Mouse (Mus musculus) midbrain, postnatal 0 days (tissue): ENCODE measurements around the gene Ifnl3. TPM values are rescaled to one million over a fixed set of nuclear protein-coding genes. Genes with fewer than 3 reads are reported as not detected.

ENCODE experiments used
- ATAC-seq: fragments of 200-750 bp; cut with Nextera tagmentation; 2 replicates; pipeline ENCODE4 v1.8.0; 2017; ENCODE audit warnings: moderate number of reproducible peaks, mild to moderate bottlenecking, moderate TSS enrichment, moderate library complexity; ENCODE audit not compliant: low FRiP score
- DNase-seq: peaks from one replicate; pipeline ENCODE4 v3.0.0-alpha.2; 2015; ENCODE audit warnings: low spot score
- H3K27ac ChIP-seq: fragments of 300-500 bp; sonication (generic); 2 replicates; pipeline ENCODE4 v1.5.1; 2014; ENCODE audit warnings: low read depth, mild to moderate bottlenecking, low read length, mixed read lengths
- H3K27me3 ChIP-seq: fragments of 300-500 bp; sonication (generic); 2 replicates; pipeline ENCODE4 v1.6.1; 2014; ENCODE audit warnings: low read length, control low read depth, mixed read lengths; ENCODE audit not compliant: insufficient read depth
- H3K36me3 ChIP-seq: fragments of 300-500 bp; sonication (generic); 2 replicates; pipeline ENCODE4 v1.6.1; 2014; ENCODE audit warnings: low read length, control low read depth, mixed read lengths; ENCODE audit not compliant: insufficient read depth
- H3K4me1 ChIP-seq: fragments of 300-500 bp; sonication (generic); 2 replicates; pipeline ENCODE4 v1.6.1; 2014; ENCODE audit warnings: mild to moderate bottlenecking, control low read depth, antibody characterized with exemption, low read length, mixed read lengths; ENCODE audit not compliant: insufficient read depth
- H3K4me2 ChIP-seq: fragments of 300-500 bp; sonication (generic); 2 replicates; pipeline ENCODE4 v1.6.1; 2014; ENCODE audit warnings: low read depth, mild to moderate bottlenecking, low read length, mixed read lengths; ENCODE audit not compliant: poor library complexity, severe bottlenecking
- H3K4me3 ChIP-seq: fragments of 300-500 bp; sonication (generic); 2 replicates; pipeline ENCODE4 v1.5.1; 2014; ENCODE audit warnings: low read depth, mild to moderate bottlenecking, low read length, moderate library complexity
- H3K9ac ChIP-seq: fragments of 300-500 bp; sonication (generic); replicated peaks from 2 replicates; pipeline ENCODE4 v1.6.1; 2014; ENCODE audit warnings: mild to moderate bottlenecking, low read length, moderate library complexity, mixed read lengths; ENCODE audit not compliant: poor library complexity, severe bottlenecking
- H3K9me3 ChIP-seq: fragments of 300-500 bp; sonication (generic); 2 replicates; pipeline ENCODE4 v1.6.1; 2016; ENCODE audit warnings: low read length, control low read depth
- CTCF ChIP-seq: IDR thresholded peaks from 2 replicates; pipeline ENCODE4 v1.5.1; 2016; ENCODE audit warnings: antibody characterized with exemption, mild to moderate bottlenecking
- WGBS: fragments of 180-500 bp; shearing (Covaris S2); extraction: QIAGEN DNeasy Blood & Tissue Kit; methylation state at CpG from one replicate; pipeline ENCODE4 v1.1.7; 2014; 5-methylcytosine and 5-hydroxymethylcytosine counted together
- polyA plus RNA-seq: library from polyadenylated mRNA; unstranded; fragments of >200 nt; fragmentation: Nextera tagmentation; extraction: Ambion mirVana; gene quantifications from 2 replicates; pipeline ENCODE4 v1.2.1, GENCODE M21; 2015
- total RNA-seq: library from RNA; depleted of rRNA; stranded (reverse); fragments of >200 nt; gene quantifications from 2 replicates; pipeline ENCODE4 v1.2.3, GENCODE M21; 2014

Ifnl3 gene
- total and polyA plus RNA-seq, 2 experiments from 2014 or later: not detected

DNA sequence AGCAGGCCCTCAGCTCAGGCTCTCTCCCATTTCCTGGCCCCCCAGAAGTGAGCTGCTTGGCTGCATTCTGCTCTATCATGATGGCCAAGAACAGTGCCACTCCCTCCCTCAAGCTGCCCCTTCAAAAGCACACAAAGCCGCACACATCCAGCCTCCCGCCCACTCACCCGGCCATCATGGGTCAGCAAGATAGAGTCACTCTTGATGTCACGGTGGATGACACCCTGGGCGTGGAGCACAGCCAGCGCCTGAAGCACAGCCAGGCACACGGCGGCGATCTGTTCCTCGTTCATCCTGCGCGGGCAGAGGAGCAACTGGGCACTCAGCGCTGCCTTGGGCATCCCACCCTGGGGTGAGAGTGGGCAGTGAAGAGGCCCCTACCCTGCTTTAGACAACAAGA lies 39.7 kb downstream of the Ifnl3 start:
- ATAC-seq: no peak
- no peak overlapping the region for H3K4me2 ChIP-seq
- 94% methylated on average over 13 of the region's 13 CpGs for WGBS
- no peak overlapping the region for H3K4me3 ChIP-seq
- H3K27me3 ChIP-seq: no peaks in the 10 kb centered on the region
- no peaks in the 10 kb centered on the region for H3K4me1 ChIP-seq
- H3K9me3 ChIP-seq: no peaks in the 10 kb centered on the region
- DNase-seq: no peak
- TF ChIP-seq CTCF: no peak
- peaks cover 54% of the 10 kb centered on the region for H3K36me3 ChIP-seq
- no peak overlapping the region for H3K9ac ChIP-seq
- no peak overlapping the region for H3K27ac ChIP-seq

DNA sequence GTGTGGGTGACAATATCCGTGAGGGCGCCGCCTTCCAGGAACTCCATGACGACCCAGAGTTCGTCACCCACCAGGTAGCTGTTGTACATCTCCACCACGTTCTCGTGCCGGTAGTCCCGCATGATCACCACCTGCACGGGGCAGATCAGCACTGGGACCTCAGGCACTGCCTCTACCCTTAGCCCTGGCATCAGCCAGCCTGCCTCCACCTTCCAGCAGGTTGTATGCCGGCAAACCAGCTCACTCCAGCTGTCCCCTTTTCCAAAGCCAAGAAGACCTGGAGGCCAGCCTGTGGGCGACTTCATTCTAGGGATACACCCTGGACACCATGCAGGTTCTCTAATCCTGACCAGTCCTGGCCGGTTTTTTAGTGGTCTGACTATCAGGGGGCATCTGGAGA lies 40.3 kb downstream of the Ifnl3 start:
- no peak for ATAC-seq
- H3K9ac ChIP-seq: no peak overlapping the region
- DNase-seq: no peak
- no peak for TF ChIP-seq CTCF
- no peak overlapping the region for H3K27ac ChIP-seq
- H3K4me2 ChIP-seq: no peak overlapping the region
- 93% methylated on average over 13 of the region's 13 CpGs for whole genome bisulfite sequencing
- H3K4me1 ChIP-seq: no peaks in the 10 kb centered on the region
- no peak overlapping the region for H3K4me3 ChIP-seq
- H3K9me3 ChIP-seq: no peaks in the 10 kb centered on the region
- no peaks in the 10 kb centered on the region for H3K27me3 ChIP-seq
- H3K36me3 ChIP-seq: peaks cover 60% of the 10 kb centered on the region

DNA sequence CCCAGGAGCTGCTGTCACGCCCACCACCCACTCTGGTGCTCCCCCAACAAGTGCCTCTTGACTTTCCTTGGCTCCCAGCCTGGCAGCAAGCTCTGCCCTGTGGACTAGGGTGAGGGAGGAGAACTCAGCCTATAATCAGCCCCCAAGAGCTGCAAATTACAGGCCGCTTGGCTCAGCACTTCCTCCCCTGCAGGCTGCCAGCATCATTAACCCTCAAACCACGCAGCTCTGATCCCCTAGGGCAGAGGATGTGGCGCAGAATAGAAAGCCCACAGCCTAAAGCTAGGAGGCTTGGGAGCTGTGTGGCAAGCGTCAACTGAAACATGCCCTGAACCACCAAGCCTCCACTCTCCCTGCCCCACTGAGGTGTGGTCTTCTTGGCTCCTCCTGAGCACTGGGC lies 42.8 kb downstream of the Ifnl3 start:
- Histone ChIP-seq H3K9ac (no peak overlapping the region), H3K4me1 (no peaks in the 10 kb centered on the region), H3K9me3 (no peaks in the 10 kb centered on the region), H3K27me3 (no peaks in the 10 kb centered on the region), H3K36me3 (peaks cover 49% of the 10 kb centered on the region), H3K4me3 (no peak overlapping the region), H3K27ac (no peak overlapping the region), H3K4me2 (no peak overlapping the region)
- no peak for ATAC-seq
- no peak for TF ChIP-seq CTCF
- 65% methylated on average over 5 of the region's 5 CpGs for WGBS
- DNase-seq: no peak

DNA sequence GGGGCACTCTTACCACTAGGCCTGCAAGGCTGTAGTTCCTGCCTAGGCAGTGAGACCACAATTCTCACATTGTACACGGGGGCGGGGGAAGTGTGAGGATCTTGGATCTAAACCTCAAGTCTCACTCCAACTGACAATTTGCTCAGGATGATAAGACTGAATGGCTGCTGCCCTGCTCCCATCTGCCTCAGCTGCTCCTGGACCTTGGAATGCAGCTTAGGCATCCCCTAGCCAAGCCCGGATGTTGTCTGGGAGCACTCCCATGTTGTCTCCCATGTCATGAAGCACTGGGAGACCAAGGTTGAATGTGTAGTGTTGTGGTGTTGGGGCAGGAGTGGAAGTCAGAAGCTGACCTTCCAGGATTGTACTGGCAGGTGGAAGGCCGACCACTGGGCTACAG lies 44.9 kb downstream of the Ifnl3 start:
- Histone ChIP-seq H3K9ac (no peak overlapping the region), H3K27ac (no peak overlapping the region), H3K27me3 (no peaks in the 10 kb centered on the region), H3K4me2 (no peak overlapping the region), H3K4me3 (no peak overlapping the region), H3K36me3 (peaks cover 36% of the 10 kb centered on the region), H3K9me3 (no peaks in the 10 kb centered on the region), H3K4me1 (no peaks in the 10 kb centered on the region)
- ATAC-seq: no peak
- DNase-seq: no peak
- no peak for TF ChIP-seq CTCF
- 91% methylated on average over 4 of the region's 4 CpGs for WGBS

DNA sequence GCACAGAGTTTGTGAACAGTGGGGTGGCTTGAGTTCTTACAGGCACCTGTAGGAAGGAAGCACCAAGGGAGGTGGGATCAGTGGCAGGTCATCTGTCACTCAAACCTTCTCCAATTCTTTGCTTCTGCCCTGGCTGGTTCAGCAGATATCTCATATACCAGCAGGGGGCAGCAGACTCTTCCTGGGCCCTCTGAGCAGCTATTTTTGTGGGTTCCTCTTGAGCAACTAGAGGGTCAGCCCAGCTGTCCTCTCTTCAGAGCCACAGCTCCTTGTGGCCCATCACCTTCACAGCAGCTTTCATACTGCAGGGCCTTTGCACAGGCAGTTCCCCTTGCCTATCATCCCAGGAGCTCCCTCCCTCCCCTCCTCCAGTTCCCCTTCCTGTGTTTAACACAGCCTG lies 45.6 kb downstream of the Ifnl3 start:
- peak; percentile 78 for TF ChIP-seq CTCF

DNA sequence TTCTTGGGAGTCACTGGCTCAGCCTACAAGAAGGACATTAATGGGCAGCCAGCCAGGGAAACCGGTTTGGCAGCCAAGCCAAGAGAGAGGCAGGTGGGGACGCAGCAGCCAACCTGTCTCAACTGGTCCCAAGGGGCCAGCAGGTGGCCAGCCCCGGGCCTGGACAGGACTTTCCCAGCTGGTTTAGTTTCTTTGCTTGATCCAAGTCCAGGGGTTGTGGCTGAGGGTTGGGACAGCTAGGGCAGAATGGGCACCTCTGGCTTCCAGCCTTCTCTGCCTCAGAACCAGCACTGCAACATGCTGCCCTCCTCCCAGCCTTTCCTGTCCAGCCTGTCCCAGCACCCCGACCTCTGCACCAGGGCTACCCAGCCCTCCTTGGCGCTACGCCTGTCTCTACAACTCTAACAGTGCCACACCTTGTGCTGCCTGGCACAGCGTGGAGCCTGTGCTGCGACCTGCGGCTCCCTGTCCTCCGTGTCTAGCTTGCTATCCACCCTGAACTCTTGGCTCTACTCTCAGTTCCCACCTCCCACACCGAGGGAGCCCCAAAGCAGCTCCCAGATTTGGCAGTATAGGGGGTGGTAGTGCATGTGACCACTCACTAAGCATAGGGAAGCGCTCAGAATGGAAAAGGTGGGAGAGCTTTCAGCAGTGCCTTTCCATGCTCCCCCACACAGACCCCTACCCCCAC lies 47.8 kb downstream of the Ifnl3 start:
- H3K4me2 ChIP-seq: no peak overlapping the region
- TF ChIP-seq CTCF: no peak
- no peak for ATAC-seq
- H3K9ac ChIP-seq: no peak overlapping the region
- H3K27ac ChIP-seq: no peak overlapping the region
- H3K9me3 ChIP-seq: no peaks in the 10 kb centered on the region
- H3K27me3 ChIP-seq: no peaks in the 10 kb centered on the region
- peak; percentile 51 for DNase-seq
- no peak overlapping the region for H3K4me3 ChIP-seq
- WGBS: 67% methylated on average over 12 of the region's 12 CpGs
- no peaks in the 10 kb centered on the region for H3K4me1 ChIP-seq
- peaks cover 24% of the 10 kb centered on the region for H3K36me3 ChIP-seq

More for the DNA sequence above, 45.6 kb downstream of the Ifnl3 start:
- no peaks in the 10 kb centered on the region for H3K27me3 ChIP-seq
- ATAC-seq (no peak), DNase-seq (peak; percentile 58)
- no peaks in the 10 kb centered on the region for H3K4me1 ChIP-seq
- no peaks in the 10 kb centered on the region for H3K9me3 ChIP-seq
- no peak overlapping the region for H3K4me3 ChIP-seq
- H3K27ac ChIP-seq: no peak overlapping the region
- H3K4me2 ChIP-seq: no peak overlapping the region
- no peak overlapping the region for H3K9ac ChIP-seq
- peaks cover 34% of the 10 kb centered on the region for H3K36me3 ChIP-seq
